Mouse (Mus musculus) ES-Bruce4 (cell line): Measurements from ENCODE around the gene Ubfd1.

Experiments used
- CTCF ChIP-seq: IDR thresholded peaks from one replicate; pipeline ENCODE4 v1.8.1; 2011; ENCODE audit warnings: low read depth, low read length
- EP300 ChIP-seq: IDR thresholded peaks from 2 replicates; pipeline ENCODE4 v1.6.1; 2011; ENCODE audit warnings: low read depth, low read length; ENCODE audit not compliant: insufficient read depth
- POLR2A ChIP-seq: IDR thresholded peaks from one replicate; pipeline ENCODE4 v1.8.1; 2011; ENCODE audit warnings: low read length; ENCODE audit not compliant: insufficient read depth

GRCm38 (mm10) chr7:122050834-122051233 lies 16.1 kb upstream of the Ubfd1 start:
- TF ChIP-seq CTCF (no peak), POLR2A (no peak), EP300 (no peak)
